Mouse (Mus musculus): ENCODE results near the gene Comt. TPM values are rescaled to one million over a fixed set of nuclear protein-coding genes. Genes with fewer than 3 reads are reported as not detected.

Gene Comt
- total RNA-seq, 2 experiments from 2014 or later, result 35.4 to 38.4 TPM

- DNase-seq, result no peak
- intact Hi-C loops (cut with DNase I), result no loop called here
Measured at GRCm38 (mm10) chr16:18376297-18376954, 50.2 kb downstream of the Comt start.

GRCm38 (mm10) chr16:18373632-18374031, 53.0 kb downstream of the Comt start:
- DNase-seq, result no peak
- intact Hi-C loops (cut with DNase I), result no loop called here

DNA sequence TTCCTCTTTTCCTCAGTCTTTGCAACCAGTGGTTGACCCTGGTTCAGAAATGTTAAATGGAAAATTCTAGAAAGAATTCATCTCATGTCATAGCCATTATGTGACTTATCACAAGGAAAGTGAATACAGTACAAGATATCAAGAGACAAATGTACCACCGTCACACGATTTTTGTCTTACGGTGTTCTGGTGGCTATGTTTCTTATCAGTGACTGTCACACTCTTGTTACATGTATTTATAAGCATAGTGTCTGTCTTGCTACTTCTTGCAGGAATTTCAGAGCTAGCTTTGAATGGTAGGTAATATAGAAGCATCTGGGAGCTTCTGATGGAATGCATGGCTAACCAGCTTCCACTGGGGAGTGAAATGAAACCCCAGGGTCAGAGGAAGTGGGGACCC, 56.5 kb downstream of the Comt start:
- intact Hi-C loops (cut with DNase I), result no loop called here
- DNase-seq, result no peak

DNA sequence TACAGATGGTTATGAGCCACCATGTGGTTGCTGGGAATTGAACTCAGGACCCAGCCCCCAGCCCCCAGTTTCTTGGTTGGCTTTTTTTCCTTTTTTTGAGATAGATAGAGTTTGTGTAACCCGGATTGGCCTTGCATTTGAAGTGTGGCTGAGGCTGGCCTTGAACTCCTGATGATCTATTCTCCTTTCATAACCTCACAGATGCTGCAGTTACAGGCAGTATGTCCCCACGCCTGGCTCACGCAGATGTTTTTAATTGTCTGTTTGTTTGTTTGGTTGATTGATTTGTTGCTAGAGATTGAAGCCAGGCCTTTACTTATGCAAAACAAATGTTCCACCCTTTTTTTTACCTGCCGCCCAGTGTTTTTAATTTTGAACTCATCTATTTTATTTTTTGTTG, 59.8 kb downstream of the Comt start:
- DNase-seq, result no peak
- intact Hi-C loops (cut with DNase I), result no loop called here

DNA sequence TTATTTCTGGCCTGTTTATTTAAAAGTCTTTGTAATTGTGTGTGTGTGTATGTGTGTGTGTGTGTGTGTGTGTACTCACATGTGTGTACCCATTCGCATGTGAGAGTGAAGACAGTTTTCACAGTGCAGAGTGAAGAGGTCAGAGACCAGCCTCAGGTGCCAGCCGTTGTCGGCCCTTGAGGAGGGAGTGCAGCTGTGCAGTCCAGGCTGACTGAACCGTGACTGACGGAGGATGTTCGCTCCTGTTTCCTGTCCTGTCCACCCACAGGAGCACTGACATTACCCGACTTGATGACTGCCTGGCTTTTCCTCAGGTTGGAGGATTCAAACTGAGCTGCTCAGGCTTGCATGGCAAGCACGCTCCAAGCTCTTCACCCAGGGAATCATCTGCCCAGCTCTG, 63.7 kb downstream of the Comt start:
- intact Hi-C loops (cut with DNase I), result no loop called here

GRCm38 (mm10) chr16:18360151-18360805, 66.4 kb downstream of the Comt start:
- intact Hi-C loops (cut with DNase I), result no loop called here
- no peak for DNase-seq

More for the DNA sequence above, 63.7 kb downstream of the Comt start:
- DNase-seq, result no peak

DNA sequence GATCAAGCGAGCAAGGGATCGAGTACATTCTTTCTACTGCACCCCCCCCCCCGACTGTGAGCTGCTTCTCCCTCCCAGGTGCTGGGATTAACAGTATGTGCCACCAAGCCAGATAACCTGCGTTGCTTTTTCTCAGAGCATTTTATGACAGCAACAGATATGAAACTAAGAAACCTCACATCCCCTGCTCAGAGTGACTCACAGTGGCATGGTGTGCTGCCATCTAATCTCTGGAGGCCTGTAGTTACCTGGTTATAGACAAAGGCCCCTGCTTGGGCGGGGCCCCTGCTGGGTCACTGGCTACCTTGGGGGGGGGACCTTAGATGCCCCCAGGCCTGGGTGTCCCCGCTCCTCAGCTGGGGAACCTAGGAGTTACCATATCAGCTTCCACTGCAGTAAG, 68.7 kb downstream of the Comt start:
- intact Hi-C loops (cut with DNase I), result no loop called here
- DNase-seq, result no peak

DNA sequence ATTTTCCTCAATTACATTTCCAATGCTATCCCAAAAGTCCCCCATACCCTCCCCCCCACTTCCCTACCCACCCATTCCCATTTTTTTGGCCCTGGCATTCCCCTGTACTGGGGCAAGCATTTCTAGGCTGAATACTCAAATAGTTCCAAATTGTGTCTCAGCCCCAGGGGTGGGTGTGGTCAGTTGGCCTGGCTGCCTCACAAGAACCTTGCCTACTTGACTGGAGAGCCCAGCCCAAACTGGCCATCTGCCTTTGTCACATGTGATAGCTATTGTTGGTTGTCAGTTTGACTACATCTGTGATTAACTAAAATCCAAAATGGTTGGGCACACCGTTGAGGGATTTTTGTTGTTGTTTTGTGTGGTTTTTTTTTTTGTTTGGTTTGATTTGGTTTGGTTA, 69.7 kb downstream of the Comt start:
- intact Hi-C loops (cut with DNase I), result no loop called here
- DNase-seq, result peak in 1 of 2 experiments; percentile 62

Small RNA genes within 50 kb of the gene (microRNA-seq; reads per million reads assigned to microRNA genes)
- 0 reads per million in 2 experiments for gene Gm26219

Other genes starting within 250 kb of the Comt start
- not detected for gene Ccdc188, start 209.0 kb downstream of the Comt start, total RNA-seq (2021)
- gene Zdhhc8, start 191.7 kb downstream of the Comt start, total RNA-seq (2021), result 10 to 100 TPM; 23.1 to 23.4 TPM
- gene Trmt2a, start 178.2 kb downstream of the Comt start, total RNA-seq (2021), result 10 to 100 TPM in 1 of 2 experiments, 1 to 10 TPM in 1; 8.8 to 10.4 TPM
- gene Ranbp1, start 178.1 kb downstream of the Comt start, total RNA-seq (2021), result 10 to 100 TPM; 18.3 to 20.6 TPM
- not detected for gene Gm49776, start 168.5 kb downstream of the Comt start, total RNA-seq (2021)
- 10 to 100 TPM; 13.8 to 14.6 TPM for gene Dgcr8, start 137.6 kb downstream of the Comt start, total RNA-seq (2021)
- 10 to 100 TPM; 40.3 to 51.5 TPM for gene Tango2, start 78.7 kb downstream of the Comt start, total RNA-seq (2021)
- gene Arvcf, start 78.7 kb downstream of the Comt start, total RNA-seq (2021), result 10 to 100 TPM; 10.2 to 14.3 TPM
- 10 to 100 TPM; 16.4 to 17.6 TPM for gene Txnrd2, start 468 bp downstream of the Comt start, total RNA-seq (2021)
- gene Gnb1l, start 71.9 kb upstream of the Comt start, total RNA-seq (2021), result 1 to 10 TPM; 3.6 to 3.8 TPM
- 1 to 10 TPM; 1.9 to 3.1 TPM for gene Rtl10, start 72.0 kb upstream of the Comt start, total RNA-seq (2021)
- gene Tbx1, start 163.8 kb upstream of the Comt start, total RNA-seq (2021), result 10 to 100 TPM in 1 of 2 experiments, 1 to 10 TPM in 1; 8.7 to 11.1 TPM
- not detected for gene Gp1bb, start 195.6 kb upstream of the Comt start, total RNA-seq (2021)
- 1 to 10 TPM in 1 of 2 experiments, under 1 TPM in 1; 0.94 to 1.5 TPM for gene Gm49601, start 199.6 kb upstream of the Comt start, total RNA-seq (2021)
- 1 to 10 TPM; 2.7 TPM for gene Sept5, start 203.1 kb upstream of the Comt start, total RNA-seq (2021)